Mouse (Mus musculus): Measurements from ENCODE around the gene Krt80. TPM values are rescaled to one million over a fixed set of nuclear protein-coding genes. Genes with fewer than 3 reads are reported as not detected.
A peak's percentile ranks its signal among the peaks of the same experiment; 100 is the strongest.

The Krt80 gene
- 1.5 and 1.7 TPM in 2 replicates for total RNA-seq (2017)

- no peak for ATAC-seq (replicated peaks; ENCODE audit: low read depth, poor library complexity, severe bottlenecking)
Observed at GRCm38 (mm10) chr15:101370101-101370911, at the start of gene Krt80. TSS of gene Krt80 (minus strand) at chr15:101370162.

GRCm38 (mm10) chr15:101418950-101419349 lies 49.0 kb upstream of the Krt80 start:
- ATAC-seq (replicated peaks; ENCODE audit: low read depth, poor library complexity, severe bottlenecking), result no peak

- ATAC-seq (replicated peaks; ENCODE audit: low read depth, poor library complexity, severe bottlenecking), result no peak
Observed at GRCm38 (mm10) chr15:101414807-101415565, 45.0 kb upstream of the Krt80 start.

GRCm38 (mm10) chr15:101413916-101414635 lies 44.1 kb upstream of the Krt80 start:
- no peak for ATAC-seq (replicated peaks; ENCODE audit: low read depth, poor library complexity, severe bottlenecking)

- no peak for ATAC-seq (replicated peaks; ENCODE audit: low read depth, poor library complexity, severe bottlenecking)
Observed at GRCm38 (mm10) chr15:101412188-101412587, 42.2 kb upstream of the Krt80 start.

- ATAC-seq (replicated peaks; ENCODE audit: low read depth, poor library complexity, severe bottlenecking), result peak; percentile 71
Observed at GRCm38 (mm10) chr15:101410775-101411174, 40.8 kb upstream of the Krt80 start, which contains the start of gene Krt7. TSS of gene Krt7 (plus strand) at chr15:101411043.

GRCm38 (mm10) chr15:101398269-101398668 lies 28.3 kb upstream of the Krt80 start:
- no peak for ATAC-seq (replicated peaks; ENCODE audit: low read depth, poor library complexity, severe bottlenecking)

GRCm38 (mm10) chr15:101397683-101398082 lies 27.7 kb upstream of the Krt80 start:
- ATAC-seq (replicated peaks; ENCODE audit: low read depth, poor library complexity, severe bottlenecking), result no peak

GRCm38 (mm10) chr15:101396921-101397320 lies 27.0 kb upstream of the Krt80 start:
- no peak for ATAC-seq (replicated peaks; ENCODE audit: low read depth, poor library complexity, severe bottlenecking)

GRCm38 (mm10) chr15:101396466-101396865 lies 26.5 kb upstream of the Krt80 start:
- ATAC-seq (replicated peaks; ENCODE audit: low read depth, poor library complexity, severe bottlenecking), result no peak

- ATAC-seq (replicated peaks; ENCODE audit: low read depth, poor library complexity, severe bottlenecking), result no peak
Observed at GRCm38 (mm10) chr15:101394908-101395307, 24.9 kb upstream of the Krt80 start.

- no peak for ATAC-seq (replicated peaks; ENCODE audit: low read depth, poor library complexity, severe bottlenecking)
Observed at GRCm38 (mm10) chr15:101392251-101392650, 22.3 kb upstream of the Krt80 start.

GRCm38 (mm10) chr15:101390203-101390602 lies 20.2 kb upstream of the Krt80 start:
- ATAC-seq (replicated peaks; ENCODE audit: low read depth, poor library complexity, severe bottlenecking), result no peak

GRCm38 (mm10) chr15:101388034-101388541 lies 18.1 kb upstream of the Krt80 start:
- peak; percentile 80 for ATAC-seq (replicated peaks; ENCODE audit: low read depth, poor library complexity, severe bottlenecking)

GRCm38 (mm10) chr15:101387176-101387575 lies 17.2 kb upstream of the Krt80 start:
- ATAC-seq (replicated peaks; ENCODE audit: low read depth, poor library complexity, severe bottlenecking), result no peak

- no peak for ATAC-seq (replicated peaks; ENCODE audit: low read depth, poor library complexity, severe bottlenecking)
Observed at GRCm38 (mm10) chr15:101385064-101385463, 15.1 kb upstream of the Krt80 start.

- peak; percentile 30; the same call in 1 of the 2 replicates for ATAC-seq (replicated peaks; ENCODE audit: low read depth, poor library complexity, severe bottlenecking)
Observed at GRCm38 (mm10) chr15:101384610-101385009, 14.6 kb upstream of the Krt80 start.

GRCm38 (mm10) chr15:101382811-101383210 lies 12.8 kb upstream of the Krt80 start:
- ATAC-seq (replicated peaks; ENCODE audit: low read depth, poor library complexity, severe bottlenecking), result no peak

GRCm38 (mm10) chr15:101381758-101382157 lies 11.8 kb upstream of the Krt80 start:
- no peak for ATAC-seq (replicated peaks; ENCODE audit: low read depth, poor library complexity, severe bottlenecking)

GRCm38 (mm10) chr15:101378646-101379045 lies 8.7 kb upstream of the Krt80 start:
- ATAC-seq (replicated peaks; ENCODE audit: low read depth, poor library complexity, severe bottlenecking), result no peak

Data from common myeloid progenitor, adult 5-6 weeks (primary cell).